Comparison of ENCODE assay signal across 9 mouse cellular contexts in the genomic region with DNA sequence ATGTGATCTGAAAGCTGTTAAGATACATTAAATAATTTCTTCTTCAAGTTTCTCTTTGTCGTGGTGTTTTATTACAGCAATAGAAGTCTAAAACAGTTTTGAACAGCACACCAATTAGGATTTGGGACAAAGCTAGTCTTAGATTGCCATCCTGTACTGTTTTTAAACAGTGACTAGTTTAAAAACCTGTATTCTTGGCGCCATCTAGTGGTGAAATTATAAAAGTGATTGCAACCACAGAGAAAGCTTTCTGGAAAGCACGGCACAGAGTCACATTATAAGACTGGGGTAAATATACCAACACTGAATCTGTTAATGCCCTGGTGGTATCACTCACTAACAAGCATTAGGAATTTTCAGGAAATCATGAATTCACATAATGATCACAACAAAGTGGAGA.
DNase-seq lines count a peak whose midpoint lies in the region; TF ChIP-seq lines count a peak whose summit lies in the region.
"Had no signal": no experiment of that assay in that cellular context is flagged by ENCODE, and none has a peak within 500 bp of the region (broad histone marks: within the 10 kb centered on the region; RNA-seq: fewer than 3 reads in every experiment).

No protein-coding gene starts in this region.

- no peaks in the 10 kb centered on the region for H3K27me3 ChIP-seq in heart, embryonic 10.5 days (ENCODE audit: insufficient read depth, poor library complexity, severe bottlenecking)
- H3K27me3 ChIP-seq: hindbrain, embryonic 15.5 days had no signal

- H3K36me3 ChIP-seq in heart, embryonic 10.5 days: no peaks in the 10 kb centered on the region
- H3K36me3 ChIP-seq: hindbrain, embryonic 15.5 days had no signal

- TF ChIP-seq CTCF in lung, adult 2 months (IDR thresholded peaks at IDR 0.05; ENCODE audit: insufficient read depth, low read length): no peak

- H3K27ac ChIP-seq in heart, embryonic 10.5 days: no peak overlapping the region
- H3K27ac ChIP-seq: hindbrain, embryonic 15.5 days had no signal

- DNase-seq in heart, adult 8-10 months (ENCODE audit: low spot score): peak; percentile 17
- DNase-seq in heart, embryonic 10.5 days (ENCODE audit: low spot score): no peak
- DNase-seq in lung, postnatal 25 days (ENCODE audit: low spot score): peak; percentile 10
- no peak for DNase-seq in lung, adult 2 months
- DNase-seq in adipocyte (ENCODE audit: low spot score): peak; percentile 59
- peak; percentile 38 for DNase-seq in mesoderm, embryonic 11.5 days (ENCODE audit: low read depth, low spot score)
- no peak for DNase-seq in urinary bladder, postnatal 14 days (ENCODE audit: low spot score)
- no peak for DNase-seq in heart, adult 9 months (ENCODE audit: low spot score in 2 of 2)

- WGBS in heart, embryonic 10.5 days: 28% methylated on average over 3 of the region's 3 CpGs
- WGBS in lung, adult 2 months: 22% methylated on average over 3 of the region's 3 CpGs

- no peaks in the 10 kb centered on the region for H3K4me1 ChIP-seq in heart, embryonic 10.5 days
- H3K4me1 ChIP-seq in lung, adult 2 months (ENCODE audit: control insufficient read depth, insufficient read depth, low read length): no peaks in the 10 kb centered on the region
- H3K4me1 ChIP-seq: hindbrain, embryonic 15.5 days had no signal

- no peak overlapping the region for H3K4me3 ChIP-seq in heart, embryonic 10.5 days
- H3K4me3 ChIP-seq in lung, adult 2 months (replicated peaks; ENCODE audit: extremely low read depth, low read depth, low read length): no peak overlapping the region
- H3K4me3 ChIP-seq: hindbrain, embryonic 15.5 days had no signal

- H3K9me3 ChIP-seq in heart, embryonic 10.5 days: no peaks in the 10 kb centered on the region
- H3K9me3 ChIP-seq: hindbrain, embryonic 15.5 days had no signal

- no peak for TF ChIP-seq POLR2A in lung, adult 2 months (IDR thresholded peaks at IDR 0.05; ENCODE audit: borderline replicate concordance, extremely low read depth, low read depth, low read length)

Comparison
In these comparisons a context has a peak if more than half of its experiments do, and no peak if none do; other contexts are left out.
1. DNase-seq: peak in heart, adult 8-10 months (single experiment), lung, postnatal 25 days (single experiment), adipocyte (single experiment) and mesoderm, embryonic 11.5 days (single experiment); none in heart, embryonic 10.5 days (single experiment), lung, adult 2 months (single experiment), urinary bladder, postnatal 14 days (single experiment) and heart, adult 9 months (0 of 2).